Comparison of ENCODE assay signal across 8 mouse cellular contexts in genomic region chr6:86815436-86815835, GRCm38 (mm10). TPM values are rescaled to one million over a fixed set of nuclear protein-coding genes. Genes with fewer than 3 reads are reported as not detected.
A peak's percentile ranks its signal among the peaks of the same experiment; 100 is the strongest.
DNase-seq lines count a peak whose midpoint lies in the region; ATAC-seq and TF ChIP-seq lines count a peak whose summit lies in the region.
"Had no signal": no experiment of that assay in that cellular context is flagged by ENCODE, and none has a peak within 500 bp of the region (broad histone marks: within the 10 kb centered on the region; RNA-seq: fewer than 3 reads in every experiment).

No protein-coding gene starts in this region.

- H3K27me3 ChIP-seq in hindbrain, embryonic 10.5 days (ENCODE audit: insufficient read depth, poor library complexity, severe bottlenecking), result no peaks in the 10 kb centered on the region

- DNase-seq in layer of hippocampus, adult 2 months (ENCODE audit: low spot score in 2 of 2), result no peak
- DNase-seq in layer of hippocampus, adult 18-20 months (ENCODE audit: low spot score in 2 of 2), result no peak
- peak; percentile 34 for DNase-seq in embryo, embryonic 9.5 days (ENCODE audit: extremely low spot score)
- peak; percentile 38 for DNase-seq in hindbrain, embryonic 10.5 days (ENCODE audit: low spot score)
- peak; percentile 34 for DNase-seq in neural tube, embryonic 10.5 days (ENCODE audit: extremely low spot score, low spot score)
- DNase-seq in cerebellum, postnatal 36 days, result no peak

- ATAC-seq in erythroid progenitor cell, adult 5-6 weeks (replicated peaks; ENCODE audit: low FRiP score, poor library complexity, severe bottlenecking), result no peak
- ATAC-seq: inflammation-experienced regulatory T-cells, adult 6 months had no signal

- peak overlapping the region; percentile 30; the same call in 1 of the 2 replicates for H3K4me3 ChIP-seq in layer of hippocampus, adult 2 months
- H3K4me3 ChIP-seq in hindbrain, embryonic 10.5 days, result peak overlapping the region; percentile 33

- peak; percentile 33 for TF ChIP-seq CTCF in layer of hippocampus, adult 2 months (conservative IDR thresholded peaks at IDR 0.05)

- H3K9me3 ChIP-seq in hindbrain, embryonic 10.5 days, result no peaks in the 10 kb centered on the region

- peak overlapping the region; percentile 82 for H3K27ac ChIP-seq in layer of hippocampus, adult 2 months
- H3K27ac ChIP-seq in hindbrain, embryonic 10.5 days, result 0 out of 2 replicates have a peak overlapping the region, but pooled peaks have one; percentile 30

- WGBS in hindbrain, embryonic 10.5 days, result 3% methylated on average over 7 of the region's 7 CpGs

- H3K4me1 ChIP-seq in hindbrain, embryonic 10.5 days (replicated peaks), result peaks cover 13% of the 10 kb centered on the region

- no peaks in the 10 kb centered on the region for H3K36me3 ChIP-seq in hindbrain, embryonic 10.5 days

RNA-seq across cellular contexts. Expression of gene Anxa4, which starts 22.1 kb away (rescaled TPM):
- 1 to 10 TPM; 4.6 to 4.8 TPM for total RNA-seq in layer of hippocampus, adult 2 months (2021)
- 1 to 10 TPM; 6.7 to 7.2 TPM for total RNA-seq in layer of hippocampus, adult 18-20 months (2021)
- 7.4 and 8.7 TPM in 2 replicates for polyA plus RNA-seq in hindbrain, embryonic 10.5 days (2016; fragmentation: Nextera tagmentation; extraction: Ambion mirVana)
- total RNA-seq in erythroid progenitor cell, adult 5-6 weeks (2015; ENCODE audit: low replicate concordance), result 0.72 and 16.8 TPM in 2 replicates
- 5.1 and 8.6 TPM in 2 replicates for total RNA-seq in erythroid progenitor cell, adult 5-6 weeks (2017; ENCODE audit: low replicate concordance)

RNA-seq across cellular contexts. Expression of gene Aak1, which starts 33.9 kb away (rescaled TPM):
- total RNA-seq in layer of hippocampus, adult 2 months (2021), result 100 to 1,000 TPM; 445 to 462 TPM
- total RNA-seq in layer of hippocampus, adult 18-20 months (2021), result 100 to 1,000 TPM; 414 to 457 TPM
- 12.1 and 18.8 TPM in 2 replicates for polyA plus RNA-seq in hindbrain, embryonic 10.5 days (2016; fragmentation: Nextera tagmentation; extraction: Ambion mirVana)
- 18.4 and 39.4 TPM in 2 replicates for total RNA-seq in erythroid progenitor cell, adult 5-6 weeks (2015; ENCODE audit: low replicate concordance)
- total RNA-seq in erythroid progenitor cell, adult 5-6 weeks (2017; ENCODE audit: low replicate concordance), result 10.5 and 15.8 TPM in 2 replicates

Comparison
In these comparisons a context has a peak if more than half of its experiments do, and no peak if none do; other contexts are left out.
1. DNase-seq: peak in embryo, embryonic 9.5 days (single experiment), hindbrain, embryonic 10.5 days (single experiment) and neural tube, embryonic 10.5 days (single experiment); none in layer of hippocampus, adult 2 months (0 of 2), layer of hippocampus, adult 18-20 months (0 of 2) and cerebellum, postnatal 36 days (0 of 2).
2. RNA of gene Aak1, which starts 33.9 kb away (total RNA-seq): 445 to 462 TPM in layer of hippocampus, adult 2 months and 414 to 457 TPM in layer of hippocampus, adult 18-20 months; 10.5 to 39.4 TPM in erythroid progenitor cell, adult 5-6 weeks; every median in the first group is over 10 times any median in the second.